Mouse (Mus musculus): Measurements from ENCODE around the gene Neb. TPM values are rescaled to one million over a fixed set of nuclear protein-coding genes. Genes with fewer than 3 reads are reported as not detected.
A peak's percentile ranks its signal among the peaks of the same experiment; 100 is the strongest.

Neb gene
- 0.59 and 0.64 TPM in 2 replicates for polyA plus RNA-seq (2016; fragmentation: Nextera tagmentation; extraction: Ambion mirVana)

DNA sequence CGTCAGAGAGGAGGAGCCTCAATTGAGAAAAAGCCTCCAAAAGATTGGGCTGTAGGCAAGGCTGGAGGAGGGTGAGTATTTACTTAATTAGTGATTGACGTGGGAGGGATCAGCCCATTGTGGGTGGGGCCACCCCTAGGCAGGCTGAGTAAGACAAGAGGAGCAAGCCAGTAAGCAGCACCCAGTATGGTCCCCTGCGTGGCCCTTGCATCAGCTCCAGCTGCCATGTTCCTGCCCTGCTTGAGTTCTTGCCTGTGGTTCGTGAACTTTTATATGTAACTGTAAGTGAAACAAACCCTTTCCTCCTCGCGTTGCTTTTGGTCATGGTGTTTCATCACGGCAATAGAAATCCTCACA, at the start of gene Neb:
Gene Neb (minus strand): TSS at position 27 of the 357 bp plus-strand sequence.
- no peak within 1 kb of the TSS for H3K27ac ChIP-seq (replicated peaks)
- no peaks in the 10 kb centered on the region for H3K4me1 ChIP-seq
- H3K9ac ChIP-seq (replicated peaks) = no peak within 1 kb of the TSS
- H3K4me2 ChIP-seq (replicated peaks) = no peak within 1 kb of the TSS
- H3K27me3 ChIP-seq = no peaks in the 10 kb centered on the region
- WGBS = 56% methylated on average over 7 of the region's 7 CpGs
- no peaks in the 10 kb centered on the region for H3K9me3 ChIP-seq
- no peak for ATAC-seq (ENCODE audit: low FRiP score, low read depth)
- no peak within 1 kb of the TSS for H3K4me3 ChIP-seq
- H3K36me3 ChIP-seq = no peaks in the 10 kb centered on the region

DNA sequence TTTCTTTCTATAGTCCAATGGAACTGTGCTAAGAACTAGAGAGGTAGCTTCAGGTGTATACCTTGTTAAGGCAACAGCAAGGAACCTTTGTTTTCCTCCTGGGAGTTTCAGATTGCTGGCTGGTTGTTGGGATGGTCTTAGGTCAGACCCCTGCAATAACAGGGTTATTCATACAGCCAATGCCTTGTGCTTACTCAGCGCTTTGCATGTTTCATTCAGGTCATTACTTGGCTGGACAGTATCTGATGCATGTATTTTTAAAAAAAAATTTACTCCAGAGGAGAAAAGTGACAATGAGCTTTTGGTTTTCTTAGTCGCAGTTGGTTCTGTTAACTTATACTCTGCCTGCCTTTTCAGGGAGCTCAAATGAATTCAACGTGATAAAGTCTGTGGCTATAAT, 49.1 kb upstream of the Neb start:
- no peak overlapping the region for H3K4me2 ChIP-seq (replicated peaks)
- 85% methylated on average over 3 of the region's 3 CpGs for WGBS

DNA sequence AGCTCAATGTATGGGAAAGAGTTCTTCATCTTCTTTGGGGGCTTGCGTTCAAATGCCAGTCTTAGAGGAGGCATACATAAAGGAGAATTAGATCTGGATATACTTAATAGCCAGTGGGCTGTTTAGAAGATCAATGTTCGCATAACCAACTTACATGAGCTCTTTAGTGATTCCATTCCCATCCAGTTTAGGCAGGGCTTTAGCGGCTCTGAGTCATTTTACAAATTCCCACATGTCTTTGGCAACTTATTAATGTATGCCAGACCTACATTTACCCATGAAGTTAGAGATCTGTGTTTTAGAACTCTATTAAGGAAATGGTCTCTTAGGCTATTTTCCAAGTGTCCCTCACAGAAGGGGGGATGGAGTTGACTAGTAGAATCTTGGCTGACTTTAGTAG, 47.8 kb upstream of the Neb start:
- H3K27me3 ChIP-seq = no peaks in the 10 kb centered on the region
- ATAC-seq (ENCODE audit: low FRiP score, low read depth) = no peak
- H3K4me1 ChIP-seq = peaks cover 23% of the 10 kb centered on the region
- no peak overlapping the region for H3K27ac ChIP-seq (replicated peaks)
- H3K9me3 ChIP-seq = no peaks in the 10 kb centered on the region
- WGBS = 90% methylated on average over 3 of the region's 3 CpGs
- H3K4me3 ChIP-seq = no peak overlapping the region
- no peak overlapping the region for H3K4me2 ChIP-seq (replicated peaks)
- H3K9ac ChIP-seq (replicated peaks) = no peak overlapping the region
- no peaks in the 10 kb centered on the region for H3K36me3 ChIP-seq

More for the DNA sequence above, 49.1 kb upstream of the Neb start:
- Histone ChIP-seq H3K9ac (replicated peaks) (no peak overlapping the region), H3K36me3 (no peaks in the 10 kb centered on the region), H3K4me1 (peaks cover 12% of the 10 kb centered on the region), H3K4me3 (no peak overlapping the region), H3K9me3 (no peaks in the 10 kb centered on the region), H3K27ac (replicated peaks) (no peak overlapping the region), H3K27me3 (no peaks in the 10 kb centered on the region)
- no peak for ATAC-seq (ENCODE audit: low FRiP score, low read depth)

DNA sequence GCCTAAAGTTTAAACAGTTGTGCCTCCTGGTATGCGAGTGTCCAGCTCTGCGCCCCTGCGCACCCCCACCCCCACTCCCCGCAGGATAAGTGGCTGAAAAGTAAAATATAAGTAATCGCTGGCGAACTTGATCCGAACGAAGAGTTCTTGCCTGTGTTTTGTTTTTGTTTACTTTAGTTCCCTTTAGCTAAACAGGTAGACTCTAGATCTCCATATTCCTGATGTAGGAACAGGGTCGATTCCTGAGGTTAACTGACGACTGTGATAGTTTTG, 47.2 kb upstream of the Neb start:
- peak overlapping the region; percentile 69 for H3K4me2 ChIP-seq (replicated peaks)
- peak overlapping the region; percentile 95 for H3K4me3 ChIP-seq
- ATAC-seq (ENCODE audit: low FRiP score, low read depth) = no peak
- 27% methylated on average over 10 of the region's 10 CpGs for WGBS
- no peak overlapping the region for H3K27ac ChIP-seq (replicated peaks)
- no peaks in the 10 kb centered on the region for H3K27me3 ChIP-seq
- no peaks in the 10 kb centered on the region for H3K9me3 ChIP-seq
- no peaks in the 10 kb centered on the region for H3K36me3 ChIP-seq
- peaks cover 23% of the 10 kb centered on the region for H3K4me1 ChIP-seq
- peak overlapping the region; percentile 58 for H3K9ac ChIP-seq (replicated peaks)

DNA sequence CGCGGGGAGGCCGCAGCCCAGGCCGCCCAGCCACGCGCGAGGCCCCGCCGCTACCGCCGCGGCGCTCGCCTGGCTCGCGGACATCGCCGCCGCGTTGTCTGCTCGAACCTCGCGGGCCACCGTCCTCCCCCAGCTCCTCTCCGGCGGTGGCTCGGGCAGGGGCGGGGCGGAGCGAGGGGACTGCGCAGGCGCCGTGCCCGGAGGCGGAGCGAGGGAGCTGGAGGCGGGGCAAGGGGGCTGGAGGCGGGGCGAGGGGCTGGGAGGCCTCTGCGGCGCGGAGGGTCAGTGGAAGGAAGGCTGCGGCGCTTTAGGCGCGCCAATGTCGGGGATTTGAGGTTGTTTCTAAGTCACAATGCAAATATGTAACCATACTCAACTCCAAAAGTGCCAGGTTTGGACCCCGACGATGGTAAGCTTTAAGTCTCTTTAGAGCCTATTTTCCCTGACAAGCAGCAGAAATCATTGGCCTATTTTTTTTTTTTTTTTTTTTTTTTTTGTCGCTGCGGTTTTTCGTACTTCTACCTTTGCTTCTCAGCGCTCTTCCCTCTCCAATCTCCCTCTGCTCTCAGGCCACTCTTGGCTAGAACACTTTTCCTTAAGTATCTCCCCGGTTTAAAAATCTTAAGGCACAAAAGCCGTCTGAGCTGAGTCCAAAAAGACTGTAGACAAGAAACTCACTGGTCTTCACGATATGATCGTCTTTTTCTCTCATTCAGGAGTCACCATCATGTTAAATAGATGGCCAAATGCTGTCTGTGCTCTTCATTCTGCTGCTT, 46.7 kb upstream of the Neb start, which contains the start of gene Arl5a:
Gene Arl5a (minus strand): TSS at position 155 of the 776 bp plus-strand sequence.
- ATAC-seq (ENCODE audit: low FRiP score, low read depth) = peak; percentile 96
- WGBS = under 1% methylated on average over 55 of the region's 57 CpGs
- Histone ChIP-seq H3K27ac (replicated peaks) (peak within 1 kb of the TSS; percentile 88), H3K9me3 (no peaks in the 10 kb centered on the region), H3K27me3 (no peaks in the 10 kb centered on the region), H3K9ac (replicated peaks) (peak within 1 kb of the TSS; percentile 91), H3K36me3 (no peaks in the 10 kb centered on the region), H3K4me1 (peaks cover 23% of the 10 kb centered on the region), H3K4me2 (replicated peaks) (peak within 1 kb of the TSS; percentile 69), H3K4me3 (peak within 1 kb of the TSS; percentile 95)

DNA sequence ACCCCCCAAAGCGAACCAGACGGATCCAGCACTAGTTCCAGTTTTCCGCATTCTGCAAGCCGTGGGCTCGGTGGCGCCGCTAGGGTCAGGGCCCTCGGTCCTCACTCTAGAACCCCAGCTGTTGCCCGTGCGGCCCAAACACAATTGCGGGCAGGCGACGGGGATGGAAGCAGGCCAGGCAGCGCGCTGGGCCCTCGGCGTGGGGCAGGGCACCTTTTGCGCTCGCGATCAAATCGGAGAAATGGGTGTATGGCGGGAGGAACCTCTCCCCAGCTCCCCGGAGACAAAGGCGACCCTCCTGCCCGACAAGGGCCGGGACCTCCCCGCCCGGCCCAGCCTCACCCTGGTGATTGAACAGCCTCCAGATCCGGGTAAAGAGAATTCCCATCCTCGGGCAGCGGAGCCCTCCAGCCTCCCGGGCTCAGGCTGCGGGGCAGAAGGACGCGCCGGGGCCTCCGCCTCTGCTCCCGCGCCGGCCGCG, 46.0 kb upstream of the Neb start:
- H3K27ac ChIP-seq (replicated peaks) = peak overlapping the region; percentile 88
- H3K9me3 ChIP-seq = no peaks in the 10 kb centered on the region
- no peaks in the 10 kb centered on the region for H3K36me3 ChIP-seq
- H3K4me3 ChIP-seq = peak overlapping the region; percentile 95
- H3K9ac ChIP-seq (replicated peaks) = peak overlapping the region; percentile 91
- WGBS = 0% methylated on average over 36 of the region's 42 CpGs
- peak; percentile 92 for ATAC-seq (ENCODE audit: low FRiP score, low read depth)
- H3K27me3 ChIP-seq = no peaks in the 10 kb centered on the region
- H3K4me1 ChIP-seq = peaks cover 23% of the 10 kb centered on the region
- H3K4me2 ChIP-seq (replicated peaks) = peak overlapping the region; percentile 69

DNA sequence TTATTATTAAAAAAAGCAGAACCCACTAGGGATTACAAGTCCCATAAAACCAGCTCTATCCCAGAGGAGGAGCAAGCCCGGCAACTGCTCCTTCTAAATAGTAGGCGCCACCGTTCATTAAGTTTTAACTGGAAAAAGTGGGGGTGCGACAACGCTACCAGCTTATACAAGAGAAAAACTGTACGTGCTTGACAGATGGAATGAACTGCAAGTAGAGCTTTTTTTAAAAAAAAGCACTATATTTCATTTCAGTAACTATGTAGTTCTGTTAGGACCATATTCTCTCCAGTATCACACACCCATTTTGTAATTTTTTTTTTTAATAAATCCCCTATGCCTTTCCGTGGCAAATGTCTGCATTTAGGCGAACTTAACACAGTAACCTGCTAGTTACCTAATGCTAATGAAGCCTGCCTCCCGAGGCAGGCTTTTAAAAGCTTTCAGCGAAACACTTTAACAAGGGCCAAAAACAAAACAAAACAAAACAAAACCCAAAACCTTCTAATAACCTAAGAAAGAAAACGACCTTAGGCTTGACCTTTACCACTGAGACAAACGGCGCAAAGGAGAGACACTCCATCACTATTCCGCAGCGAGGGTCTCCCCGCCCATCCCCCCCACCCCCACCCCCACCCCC, 45.5 kb upstream of the Neb start:
- Histone ChIP-seq H3K4me1 (peaks cover 23% of the 10 kb centered on the region), H3K36me3 (no peaks in the 10 kb centered on the region), H3K27ac (replicated peaks) (peak overlapping the region; percentile 88; the same call in 1 of the 2 replicates), H3K4me2 (replicated peaks) (peak overlapping the region; percentile 69), H3K9me3 (0 out of 2 replicates have a peak, but pooled peaks cover 2% of the 10 kb centered on the region), H3K27me3 (no peaks in the 10 kb centered on the region), H3K9ac (replicated peaks) (peak overlapping the region; percentile 91), H3K4me3 (peak overlapping the region; percentile 95)
- ATAC-seq (ENCODE audit: low FRiP score, low read depth) = no peak
- 4% methylated on average over 16 of the region's 16 CpGs for WGBS

DNA sequence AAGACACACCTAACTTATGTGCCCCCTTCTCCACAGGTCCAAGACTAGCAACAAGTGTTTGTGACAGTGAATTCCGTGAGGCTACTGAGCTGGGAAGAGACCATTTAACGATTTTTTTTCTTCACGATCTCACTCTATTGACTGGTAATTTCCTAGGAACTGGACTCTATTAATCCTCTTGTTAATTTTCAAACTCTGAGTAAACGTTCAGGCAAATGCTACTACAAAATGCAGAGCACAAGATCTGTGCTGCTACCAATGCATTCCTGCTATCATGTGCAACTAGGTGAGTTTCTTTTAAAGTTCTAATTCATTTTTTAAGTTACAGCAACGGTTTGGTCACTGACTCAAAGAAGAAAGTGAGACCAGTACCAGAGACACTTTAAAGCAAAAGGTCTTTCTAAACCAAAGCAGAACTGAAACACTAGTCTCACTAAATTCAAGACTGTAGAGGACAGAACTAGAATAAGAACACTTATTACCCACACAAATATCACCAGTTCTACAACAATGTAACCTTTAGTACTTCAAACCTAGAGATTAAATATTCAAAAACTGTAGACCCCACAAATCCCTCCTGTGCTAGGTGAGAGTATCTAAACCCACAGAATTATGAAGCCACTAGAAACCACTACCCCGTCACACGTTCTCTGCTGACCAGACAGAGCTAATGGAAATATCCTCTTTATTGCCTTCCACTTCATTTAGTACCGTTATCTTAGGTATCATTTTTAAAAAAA, 44.8 kb upstream of the Neb start:
- Histone ChIP-seq H3K27me3 (no peaks in the 10 kb centered on the region), H3K36me3 (no peaks in the 10 kb centered on the region), H3K4me3 (peak overlapping the region; percentile 95), H3K9me3 (0 out of 2 replicates have a peak, but pooled peaks cover 2% of the 10 kb centered on the region), H3K9ac (replicated peaks) (peak overlapping the region; percentile 91; the same call in 1 of the 2 replicates), H3K27ac (replicated peaks) (no peak overlapping the region), H3K4me1 (peaks cover 23% of the 10 kb centered on the region), H3K4me2 (replicated peaks) (peak overlapping the region; percentile 69)
- 65% methylated on average over 8 of the region's 8 CpGs for WGBS
- ATAC-seq (ENCODE audit: low FRiP score, low read depth) = no peak

DNA sequence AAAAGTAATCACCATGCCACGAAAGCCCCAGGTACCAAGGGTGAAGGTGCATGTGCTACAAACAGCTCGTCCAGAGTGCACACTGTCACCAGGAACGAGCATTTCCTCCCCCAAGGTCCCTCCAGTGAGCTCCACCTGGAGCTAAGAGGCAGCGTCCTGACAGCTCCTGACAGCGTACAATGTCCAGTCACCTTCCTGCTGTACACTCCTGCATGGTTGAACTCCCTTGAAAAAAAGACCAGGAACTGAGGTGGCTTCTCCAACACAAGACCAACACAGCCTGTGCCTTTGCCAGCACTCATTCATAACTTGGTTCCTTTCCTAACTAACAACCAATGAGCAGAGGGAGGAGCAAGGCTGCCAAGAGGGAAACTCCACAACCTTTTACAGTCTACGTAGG, 42.9 kb upstream of the Neb start:
- Histone ChIP-seq H3K4me2 (replicated peaks) (no peak overlapping the region), H3K36me3 (peaks cover 9% of the 10 kb centered on the region), H3K9me3 (peaks cover 2% of the 10 kb centered on the region; the same call in 1 of the 2 replicates), H3K4me3 (no peak overlapping the region), H3K4me1 (peaks cover 23% of the 10 kb centered on the region), H3K9ac (replicated peaks) (no peak overlapping the region), H3K27me3 (no peaks in the 10 kb centered on the region), H3K27ac (replicated peaks) (no peak overlapping the region)
- ATAC-seq (ENCODE audit: low FRiP score, low read depth) = no peak
- 72% methylated on average over 6 of the region's 6 CpGs for WGBS

DNA sequence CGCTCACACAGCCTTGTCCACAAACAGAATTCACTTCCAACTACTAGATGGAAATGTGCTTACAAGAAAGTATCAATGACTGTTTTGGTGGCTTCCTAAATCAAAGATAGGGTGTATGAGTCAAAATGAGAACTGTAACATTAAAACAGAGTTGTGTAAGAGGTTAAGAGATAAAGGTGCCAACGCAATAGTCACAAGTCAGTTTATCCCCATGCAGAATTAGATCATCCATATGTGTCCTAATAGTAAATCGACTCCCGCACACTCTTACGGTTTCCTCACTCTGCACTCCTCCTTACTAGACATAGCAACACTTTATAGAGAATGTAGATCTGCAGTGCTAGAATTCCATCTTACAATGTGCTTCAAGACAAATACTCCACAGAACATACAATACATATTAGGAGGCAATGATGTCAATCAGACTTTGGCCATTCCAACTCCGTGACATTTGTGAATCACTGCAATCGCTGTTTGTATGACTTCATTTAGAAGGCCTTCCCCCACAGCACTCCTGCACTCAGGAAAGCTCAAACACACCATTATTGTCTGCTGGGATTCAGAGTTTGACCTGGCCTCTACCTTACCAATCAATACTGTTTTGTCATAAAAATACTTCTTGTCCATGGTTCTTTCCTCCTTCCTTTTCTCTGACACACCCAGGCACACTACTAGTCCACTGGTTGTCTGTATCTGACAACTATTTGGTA, 41.9 kb upstream of the Neb start:
- ATAC-seq (ENCODE audit: low FRiP score, low read depth) = no peak
- H3K27ac ChIP-seq (replicated peaks) = no peak overlapping the region
- WGBS = 95% methylated on average over 7 of the region's 7 CpGs
- peaks cover 23% of the 10 kb centered on the region for H3K4me1 ChIP-seq
- no peak overlapping the region for H3K4me3 ChIP-seq
- H3K4me2 ChIP-seq (replicated peaks) = no peak overlapping the region
- H3K36me3 ChIP-seq = peaks cover 20% of the 10 kb centered on the region
- H3K27me3 ChIP-seq = no peaks in the 10 kb centered on the region
- no peak overlapping the region for H3K9ac ChIP-seq (replicated peaks)
- peaks cover 7% of the 10 kb centered on the region for H3K9me3 ChIP-seq

DNA sequence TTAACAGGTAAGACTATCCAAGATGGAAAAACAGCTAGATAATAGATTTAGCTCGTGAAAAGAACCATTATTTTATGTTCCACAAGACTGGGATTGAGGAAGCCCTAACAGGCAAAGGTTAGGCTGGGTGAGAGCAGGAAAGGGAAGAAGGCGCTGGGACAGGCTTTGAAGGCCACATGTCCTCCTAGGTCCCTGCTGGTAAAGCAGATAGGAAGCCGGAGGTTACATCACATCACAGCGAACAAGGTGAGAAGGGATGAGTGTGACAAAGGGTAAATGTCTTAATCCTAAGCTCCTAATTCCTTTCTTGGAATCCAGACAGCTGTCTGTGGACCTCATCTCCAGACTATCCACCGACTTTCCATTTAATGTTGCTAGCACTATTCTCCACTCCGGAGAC, 41.0 kb upstream of the Neb start:
- H3K4me1 ChIP-seq = peaks cover 23% of the 10 kb centered on the region
- peaks cover 26% of the 10 kb centered on the region for H3K36me3 ChIP-seq
- no peak overlapping the region for H3K4me2 ChIP-seq (replicated peaks)
- peaks cover 7% of the 10 kb centered on the region for H3K9me3 ChIP-seq
- no peak overlapping the region for H3K27ac ChIP-seq (replicated peaks)
- 90% methylated on average over 6 of the region's 6 CpGs for WGBS
- H3K9ac ChIP-seq (replicated peaks) = no peak overlapping the region
- H3K27me3 ChIP-seq = no peaks in the 10 kb centered on the region
- ATAC-seq (ENCODE audit: low FRiP score, low read depth) = no peak
- H3K4me3 ChIP-seq = no peak overlapping the region
